ENCODE assay signal across 8 mouse cellular contexts in the genomic region with DNA sequence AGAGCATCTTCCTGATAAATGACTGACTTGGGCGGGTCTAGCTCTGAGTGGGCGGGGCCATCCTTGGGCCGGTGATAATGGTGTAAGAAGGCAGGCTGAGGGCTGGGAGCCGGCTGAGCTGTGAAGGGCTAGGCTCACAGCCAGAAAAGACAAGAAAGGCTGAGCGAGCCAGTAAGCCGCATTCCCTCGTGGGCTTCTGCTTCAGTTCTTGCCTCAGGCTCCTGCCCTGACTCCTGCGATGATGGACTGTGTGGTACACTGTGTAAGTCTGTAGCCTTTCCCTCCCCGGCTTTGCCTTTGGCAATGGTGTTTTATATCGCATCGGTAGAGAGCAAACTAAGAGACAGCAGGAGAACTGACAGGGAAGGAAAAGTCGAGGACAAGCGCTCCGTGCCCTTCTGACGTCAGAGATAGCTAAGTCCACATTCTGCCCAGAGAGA.
A peak's percentile ranks its signal among the peaks of the same experiment; 100 is the strongest.
DNase-seq lines count a peak whose midpoint lies in the region; ATAC-seq and TF ChIP-seq lines count a peak whose summit lies in the region.

No protein-coding gene starts in this region.

- peak; percentile 90 for DNase-seq in MEL (ENCODE audit: low read depth, low spot score)
- DNase-seq in adrenal gland, postnatal 25 days: peak; percentile 53
- peak; percentile 61 for DNase-seq in kidney, adult 9 months
- DNase-seq in lung, embryonic 14.5 days: peak; percentile 85
- no peak for DNase-seq in thymus, postnatal 0 days (ENCODE audit: low spot score)

- peak overlapping the region; percentile 52 for H3K4me2 ChIP-seq in embryonic facial prominence, embryonic 13.5 days
- H3K4me2 ChIP-seq in heart, embryonic 12.5 days: peak overlapping the region; percentile 61
- peak overlapping the region; percentile 50 for H3K4me2 ChIP-seq in lung, embryonic 14.5 days
- peak overlapping the region; percentile 41 for H3K4me2 ChIP-seq in neural tube, embryonic 14.5 days (ENCODE audit: low read depth, low read length)

- H3K4me1 ChIP-seq in MEL (ENCODE audit: control insufficient read depth in 1 of 2, insufficient read depth in 2 of 2, low read length in 2 of 2): peaks cover 0 to 11% of the 10 kb centered on the region in 2 experiments; a peak in 2 of 4 replicates
- H3K4me1 ChIP-seq in embryonic facial prominence, embryonic 13.5 days: peaks cover 30% of the 10 kb centered on the region
- peaks cover 21% of the 10 kb centered on the region for H3K4me1 ChIP-seq in heart, embryonic 12.5 days (replicated peaks)
- H3K4me1 ChIP-seq in lung, embryonic 14.5 days (ENCODE audit: insufficient read depth): no peaks in the 10 kb centered on the region
- peaks cover 5% of the 10 kb centered on the region; the same call in 1 of the 2 replicates for H3K4me1 ChIP-seq in neural tube, embryonic 14.5 days (ENCODE audit: control insufficient read depth, insufficient read depth, low read length)

- peak overlapping the region; percentile 8; the same call in 1 of the 2 replicates for H3K27ac ChIP-seq in MEL (ENCODE audit: control insufficient read depth, low read depth, low read length)
- H3K27ac ChIP-seq in embryonic facial prominence, embryonic 13.5 days: no peak overlapping the region
- H3K27ac ChIP-seq in heart, embryonic 12.5 days (ENCODE audit: poor library complexity, severe bottlenecking): no peak overlapping the region
- H3K27ac ChIP-seq in lung, embryonic 14.5 days (ENCODE audit: low read depth): no peak overlapping the region
- 0 out of 2 replicates have a peak overlapping the region, but pooled peaks have one; percentile 16 for H3K27ac ChIP-seq in neural tube, embryonic 14.5 days (ENCODE audit: low read depth, low read length)

- H3K4me3 ChIP-seq in MEL (ENCODE audit: control insufficient read depth in 1 of 2, insufficient read depth in 1 of 2, low read depth in 2 of 2, low read length in 2 of 2): peak overlapping the region; percentile 56 to 64
- peak overlapping the region; percentile 14; the same call in 1 of the 2 replicates for H3K4me3 ChIP-seq in embryonic facial prominence, embryonic 13.5 days
- H3K4me3 ChIP-seq in heart, embryonic 12.5 days: peak overlapping the region; percentile 25
- no peak overlapping the region; the same call in 1 of the 2 replicates for H3K4me3 ChIP-seq in lung, embryonic 14.5 days (ENCODE audit: low read depth, low read length)
- H3K4me3 ChIP-seq in neural tube, embryonic 14.5 days (ENCODE audit: low read depth, low read length): no peak overlapping the region

- TF ChIP-seq RAD21 in MEL (IDR thresholded peaks at IDR 0.05; ENCODE audit: low read depth, low read length): no peak

- no peaks in the 10 kb centered on the region; the same call in 1 of the 2 replicates for H3K79me2 ChIP-seq in MEL (ENCODE audit: control insufficient read depth, insufficient read depth, low read length, poor library complexity)

- H3K9me3 ChIP-seq in MEL (replicated peaks; ENCODE audit: insufficient read depth, low read length): no peaks in the 10 kb centered on the region
- no peaks in the 10 kb centered on the region for H3K9me3 ChIP-seq in embryonic facial prominence, embryonic 13.5 days
- no peaks in the 10 kb centered on the region for H3K9me3 ChIP-seq in heart, embryonic 12.5 days (replicated peaks)
- no peaks in the 10 kb centered on the region for H3K9me3 ChIP-seq in lung, embryonic 14.5 days (ENCODE audit: low read depth, low read length)
- no peaks in the 10 kb centered on the region for H3K9me3 ChIP-seq in neural tube, embryonic 14.5 days (ENCODE audit: control insufficient read depth, low read length)

- H3K27me3 ChIP-seq in MEL (ENCODE audit: control insufficient read depth in 1 of 2, insufficient read depth in 2 of 2, low read length in 2 of 2): no peaks in the 10 kb centered on the region
- H3K27me3 ChIP-seq in embryonic facial prominence, embryonic 13.5 days: peaks cover 18% of the 10 kb centered on the region; the same call in 1 of the 2 replicates
- H3K27me3 ChIP-seq in heart, embryonic 12.5 days (replicated peaks): peaks cover 3% of the 10 kb centered on the region; the same call in 1 of the 2 replicates
- no peaks in the 10 kb centered on the region for H3K27me3 ChIP-seq in lung, embryonic 14.5 days (ENCODE audit: insufficient read depth, low read length)
- H3K27me3 ChIP-seq in neural tube, embryonic 14.5 days (ENCODE audit: control insufficient read depth, insufficient read depth, low read length): no peaks in the 10 kb centered on the region

- no peak for TF ChIP-seq EP300 in MEL (IDR thresholded peaks at IDR 0.05; ENCODE audit: low read depth in 1 of 2, low read length in 2 of 2)

- no peak for TF ChIP-seq CTCF in MEL (IDR thresholded peaks at IDR 0.05 in 2 of 3, conservative IDR thresholded peaks at IDR 0.05 in 1 of 3; ENCODE audit: control insufficient read depth in 1 of 3, insufficient read depth in 1 of 3, low read depth in 2 of 3, low read length in 3 of 3, poor library complexity in 1 of 3, severe bottlenecking in 1 of 3)
- TF ChIP-seq CTCF in lung, embryonic 14.5 days (IDR thresholded peaks at IDR 0.05; ENCODE audit: low read depth): no peak

- H3K36me3 ChIP-seq in MEL (ENCODE audit: control insufficient read depth in 1 of 2, insufficient read depth in 2 of 2, low read length in 2 of 2): peaks cover 0 to 10% of the 10 kb centered on the region in 2 experiments; a peak in 2 of 4 replicates
- H3K36me3 ChIP-seq in embryonic facial prominence, embryonic 13.5 days: no peaks in the 10 kb centered on the region
- no peaks in the 10 kb centered on the region for H3K36me3 ChIP-seq in heart, embryonic 12.5 days
- no peaks in the 10 kb centered on the region for H3K36me3 ChIP-seq in lung, embryonic 14.5 days (ENCODE audit: insufficient read depth)
- no peaks in the 10 kb centered on the region for H3K36me3 ChIP-seq in neural tube, embryonic 14.5 days (ENCODE audit: control insufficient read depth, insufficient read depth, low read length)

- peak in 1 of 2 experiments; percentile 19; a peak in 1 of 4 replicates for TF ChIP-seq POLR2A in MEL (IDR thresholded peaks at IDR 0.05; ENCODE audit: control insufficient read depth in 1 of 2, insufficient read depth in 1 of 2, low read depth in 1 of 2, low read length in 2 of 2, poor library complexity in 1 of 2)

- 5% methylated on average over 15 of the region's 15 CpGs for WGBS in embryonic facial prominence, embryonic 13.5 days
- 4% methylated on average over 15 of the region's 15 CpGs for WGBS in heart, embryonic 12.5 days
- 4% methylated on average over 15 of the region's 15 CpGs for WGBS in lung, embryonic 14.5 days
- 7% methylated on average over 15 of the region's 15 CpGs for WGBS in neural tube, embryonic 14.5 days

- peak overlapping the region; percentile 58 for H3K9ac ChIP-seq in MEL (ENCODE audit: control insufficient read depth, low read depth, low read length, poor library complexity, severe bottlenecking)
- H3K9ac ChIP-seq in embryonic facial prominence, embryonic 13.5 days: peak overlapping the region; percentile 28; the same call in 1 of the 2 replicates
- 0 out of 2 replicates have a peak overlapping the region, but pooled peaks have one; percentile 19 for H3K9ac ChIP-seq in heart, embryonic 12.5 days
- no peak overlapping the region for H3K9ac ChIP-seq in lung, embryonic 14.5 days
- H3K9ac ChIP-seq in neural tube, embryonic 14.5 days (replicated peaks; ENCODE audit: low read depth, low read length): no peak overlapping the region

- ATAC-seq in embryonic facial prominence, embryonic 13.5 days (ENCODE audit: insufficient number of reproducible peaks, insufficient read depth, low FRiP score, low TSS enrichment, low read depth): no peak
- ATAC-seq in heart, embryonic 12.5 days (ENCODE audit: insufficient number of reproducible peaks, low FRiP score): peak; percentile 80
- ATAC-seq in lung, embryonic 14.5 days (ENCODE audit: insufficient read depth): peak; percentile 77
- ATAC-seq in neural tube, embryonic 14.5 days (ENCODE audit: low read depth): peak; percentile 69

TF ChIP-seq in MEL, 35 proteins besides CTCF, POLR2A, EP300 and RAD21:
- TF ChIP-seq MAX (IDR thresholded peaks at IDR 0.05; ENCODE audit: low read length): peak; percentile 66
- TF ChIP-seq MXI1 (IDR thresholded peaks at IDR 0.05; ENCODE audit: low read depth, low read length): 0 out of 2 replicates have a peak, but pooled peaks have one; percentile 47
- TF ChIP-seq ZNF384 (IDR thresholded peaks at IDR 0.05; ENCODE audit: low read depth, low read length): no peak
- TF ChIP-seq ZMIZ1 (IDR thresholded peaks at IDR 0.05; ENCODE audit: low read depth, low read length): no peak
TF ChIP-seq in MEL: peak in this region for 2.

Comparison
In these comparisons a context has a peak if more than half of its experiments do, and no peak if none do; other contexts are left out.
1. H3K27ac ChIP-seq: peak in MEL (single experiment) and neural tube, embryonic 14.5 days (single experiment); none in embryonic facial prominence, embryonic 13.5 days (single experiment), heart, embryonic 12.5 days (single experiment) and lung, embryonic 14.5 days (single experiment).
2. H3K4me3 ChIP-seq: peak in MEL (2 of 2), embryonic facial prominence, embryonic 13.5 days (single experiment) and heart, embryonic 12.5 days (single experiment); none in lung, embryonic 14.5 days (single experiment) and neural tube, embryonic 14.5 days (single experiment).
3. H3K9ac ChIP-seq: peak in MEL (single experiment), embryonic facial prominence, embryonic 13.5 days (single experiment) and heart, embryonic 12.5 days (single experiment); none in lung, embryonic 14.5 days (single experiment) and neural tube, embryonic 14.5 days (single experiment).
4. Peak in every context shown above with its lines, with median percentiles within 50 percentile points of each other: H3K4me2 ChIP-seq.